Mouse (Mus musculus) layer of hippocampus, adult 2 months (tissue): ENCODE data around the gene Ciita. TPM values are rescaled to one million over a fixed set of nuclear protein-coding genes. Genes with fewer than 3 reads are reported as not detected.
A peak's percentile ranks its signal among the peaks of the same experiment; 100 is the strongest.

Source experiments
- DNase-seq, 2 experiments: peaks; one replicate each; pipeline ENCODE4 v3.0.0; 2022; ENCODE audit warnings: low spot score in 2 of 2
- H3K27ac ChIP-seq: fragments of 200-600 bp; 2 replicates; pipeline ENCODE4 v1.8.1; 2022
- H3K4me3 ChIP-seq: fragments of 200-600 bp; 2 replicates; pipeline ENCODE4 v1.8.1; 2022; ENCODE audit warnings: mild to moderate bottlenecking
- CTCF ChIP-seq: fragments of 200-600 bp; conservative IDR thresholded peaks from 2 replicates; pipeline ENCODE4 v1.8.1; 2022; ENCODE audit warnings: antibody characterized with exemption, mild to moderate bottlenecking, moderate library complexity
- total RNA-seq, 2 experiments: library from RNA; stranded (reverse); gene quantifications; 2 replicates each; pipeline ENCODE4 v1.2.3; 2021

The Ciita gene
- total RNA-seq, 2 experiments from 2014 or later, result 0.27 TPM; not detected in 1

DNA sequence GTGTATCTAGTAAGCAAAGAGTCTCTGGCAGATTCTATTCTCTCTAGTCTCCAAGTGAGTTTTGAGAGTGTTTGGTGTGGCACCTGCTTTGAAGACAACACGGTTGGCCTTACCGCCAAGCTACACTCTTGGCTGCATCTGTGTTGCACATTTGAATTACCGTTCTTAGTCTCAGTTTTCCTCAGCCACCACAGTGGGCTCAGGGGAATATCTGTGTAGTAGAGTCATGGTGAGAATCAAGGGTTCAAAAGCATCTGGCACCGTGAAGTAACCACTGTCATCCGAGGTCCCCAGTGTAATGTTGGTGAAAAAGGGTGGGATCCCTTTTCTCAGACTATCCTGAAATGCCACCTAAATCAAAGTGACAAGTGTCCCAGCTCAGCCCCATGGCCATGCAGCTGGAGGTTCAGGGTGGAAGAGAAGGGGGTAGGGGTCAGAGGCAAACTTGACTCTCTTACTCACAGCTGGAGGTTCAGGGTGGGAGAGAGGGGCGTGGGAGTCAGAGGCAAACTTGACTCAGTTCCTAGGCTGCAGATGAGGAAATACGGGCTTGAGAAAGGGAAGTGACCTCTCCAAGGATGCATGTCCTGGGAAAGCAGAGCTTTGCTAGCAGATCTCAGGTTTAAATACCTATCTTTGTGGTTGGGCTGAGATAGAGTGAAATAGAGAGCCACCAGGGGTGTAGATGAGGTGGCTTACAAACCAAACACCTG is 9.1 kb downstream of the Ciita start:
- DNase-seq, result no peak
- TF ChIP-seq CTCF, result no peak
- Histone ChIP-seq H3K27ac (no peak overlapping the region), H3K4me3 (no peak overlapping the region)

DNA sequence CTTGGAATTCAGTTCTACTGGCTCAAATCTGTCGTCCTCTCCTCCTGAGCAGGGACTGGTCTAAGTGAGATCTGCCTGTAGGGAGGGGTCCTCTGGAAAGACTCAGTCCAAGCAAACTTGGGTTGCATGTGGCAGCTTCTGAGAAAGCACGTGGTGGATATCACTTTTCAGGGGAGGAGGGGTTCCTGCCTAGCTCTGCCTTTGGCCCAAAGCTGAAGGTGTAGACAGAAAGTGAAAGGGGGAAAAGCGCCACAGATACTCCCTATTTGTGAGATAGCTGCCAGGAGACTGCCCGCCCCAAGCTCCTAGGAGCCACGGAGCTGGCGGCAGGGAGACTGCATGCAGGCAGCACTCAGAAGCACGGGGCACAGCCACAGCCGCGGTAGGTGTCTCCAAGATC is 9.6 kb downstream of the Ciita start:
- DNase-seq, result no peak
- H3K27ac ChIP-seq, result no peak overlapping the region
- no peak for TF ChIP-seq CTCF
- H3K4me3 ChIP-seq, result peak overlapping the region; percentile 17; the same call in 1 of the 2 replicates

DNA sequence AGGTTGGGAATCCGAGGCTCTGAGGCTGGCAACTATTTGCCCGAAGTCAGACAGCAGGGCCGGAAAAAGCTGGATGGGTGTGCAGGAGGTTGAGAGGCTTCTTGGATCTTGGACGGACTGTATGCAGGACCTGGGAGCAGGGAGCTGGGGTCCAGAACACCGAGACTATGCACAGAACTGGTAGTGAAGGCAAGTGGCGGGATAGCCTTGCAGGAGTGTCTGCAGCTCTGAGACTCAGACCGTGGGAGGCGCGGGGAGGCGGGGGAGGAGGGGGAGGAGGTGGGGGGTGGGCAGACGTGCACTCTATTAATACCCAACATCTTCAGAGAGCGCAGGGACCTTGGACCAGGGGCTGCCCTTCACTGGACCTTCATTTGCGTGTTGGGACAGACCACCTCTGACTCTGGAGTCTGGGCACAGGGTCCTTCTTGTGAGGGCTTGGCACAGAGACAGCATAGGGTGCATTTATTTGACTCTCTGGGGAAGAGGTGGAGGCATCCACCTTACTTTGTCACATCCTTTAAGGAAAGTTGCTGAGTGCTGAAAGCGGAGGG is 10.1 kb downstream of the Ciita start:
- H3K27ac ChIP-seq, result no peak overlapping the region
- H3K4me3 ChIP-seq, result peak overlapping the region; percentile 17; the same call in 1 of the 2 replicates
- DNase-seq, result no peak
- TF ChIP-seq CTCF, result no peak

DNA sequence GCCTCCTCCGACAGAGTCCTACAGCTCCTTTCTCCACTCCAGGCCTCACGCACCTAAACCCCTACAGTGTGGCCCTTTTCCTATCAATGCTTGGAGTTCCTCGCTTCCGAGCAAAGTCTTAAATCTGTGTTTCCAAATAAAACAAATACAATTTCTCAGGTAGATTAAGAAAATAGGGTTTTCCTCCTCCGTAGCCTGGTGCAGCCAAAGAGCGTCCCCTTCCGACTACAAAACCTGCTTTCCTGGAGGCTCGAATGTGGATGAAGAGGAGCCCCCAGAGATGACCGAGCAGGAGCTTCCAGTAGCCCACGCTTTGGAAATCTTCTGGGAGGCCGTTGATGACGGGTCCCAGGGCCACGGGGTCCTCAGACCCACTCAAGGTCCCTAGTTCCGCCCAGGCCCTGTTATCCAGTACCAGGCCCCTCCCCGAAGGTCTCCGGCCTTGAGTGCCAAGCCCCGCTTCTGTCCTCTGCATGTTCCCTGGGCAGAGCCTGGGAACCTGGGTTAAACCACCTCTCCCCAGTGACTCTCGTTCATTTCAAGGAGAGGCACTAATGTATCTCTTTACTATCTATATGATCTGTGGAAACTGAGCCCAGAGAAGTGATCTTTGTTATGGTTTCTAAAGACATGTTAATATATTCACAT is 10.8 kb downstream of the Ciita start:
- no peak for DNase-seq
- Histone ChIP-seq H3K4me3 (no peak overlapping the region), H3K27ac (no peak overlapping the region)
- no peak for TF ChIP-seq CTCF

GRCm38 (mm10) chr16:10491716-10492115 is 11.9 kb downstream of the Ciita start:
- Histone ChIP-seq H3K27ac (no peak overlapping the region), H3K4me3 (no peak overlapping the region)
- DNase-seq, result no peak
- TF ChIP-seq CTCF, result no peak

DNA sequence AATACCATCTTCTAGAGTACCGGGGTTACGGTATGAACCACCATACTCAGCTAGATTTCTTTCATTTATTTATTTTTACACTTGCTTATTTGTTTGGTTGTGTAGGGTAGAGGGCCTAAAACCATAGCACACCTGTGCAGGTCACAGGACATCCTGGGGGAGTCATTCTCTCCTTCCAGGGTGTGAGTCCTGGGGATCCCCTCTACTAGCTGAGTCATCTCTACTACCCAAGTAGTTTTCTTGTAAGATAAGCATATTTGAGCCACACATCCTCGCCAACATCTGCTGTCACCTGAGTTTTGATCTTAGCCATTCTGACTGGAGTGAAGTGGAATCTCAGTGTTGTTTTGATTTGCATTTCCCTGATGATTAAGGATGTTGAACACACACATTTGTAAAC is 12.7 kb downstream of the Ciita start:
- H3K4me3 ChIP-seq, result no peak overlapping the region
- H3K27ac ChIP-seq, result no peak overlapping the region
- no peak for DNase-seq
- no peak for TF ChIP-seq CTCF

DNA sequence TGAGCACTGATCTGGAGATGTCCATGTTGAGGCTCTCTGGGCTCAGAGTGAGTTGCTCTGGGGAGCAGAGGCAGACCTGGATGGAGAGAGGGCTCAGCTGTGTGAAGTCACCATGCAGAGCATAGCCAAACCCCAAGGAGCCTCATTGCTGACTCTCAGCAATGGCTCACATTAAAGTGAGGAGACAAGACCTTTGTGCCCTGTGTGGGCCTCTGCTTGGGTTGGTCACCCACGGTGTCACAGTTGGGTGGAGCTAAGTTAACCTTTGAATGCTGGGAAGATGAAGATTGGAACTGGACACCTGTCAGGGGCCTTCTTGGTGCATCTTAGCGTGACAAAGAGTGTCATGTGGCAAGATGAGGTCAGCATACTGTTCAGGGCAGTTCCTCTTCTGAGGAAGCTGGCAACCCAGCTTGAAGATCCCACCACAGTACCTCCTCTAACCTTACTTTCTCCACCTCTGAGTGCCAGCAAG is 16.0 kb downstream of the Ciita start:
- DNase-seq, result no peak
- no peak for TF ChIP-seq CTCF
- H3K27ac ChIP-seq, result no peak overlapping the region
- H3K4me3 ChIP-seq, result no peak overlapping the region

- no peak for DNase-seq
- TF ChIP-seq CTCF, result no peak
- Histone ChIP-seq H3K4me3 (no peak overlapping the region), H3K27ac (no peak overlapping the region)
Observed at GRCm38 (mm10) chr16:10498096-10498602, 18.3 kb downstream of the Ciita start.

GRCm38 (mm10) chr16:10499122-10499521 is 19.3 kb downstream of the Ciita start:
- no peak overlapping the region for H3K27ac ChIP-seq
- TF ChIP-seq CTCF, result no peak
- H3K4me3 ChIP-seq, result no peak overlapping the region
- DNase-seq, result no peak

GRCm38 (mm10) chr16:10501865-10502264 is 22.0 kb downstream of the Ciita start:
- TF ChIP-seq CTCF, result no peak
- Histone ChIP-seq H3K4me3 (no peak overlapping the region), H3K27ac (no peak overlapping the region)
- DNase-seq, result no peak

- TF ChIP-seq CTCF, result no peak
- no peak overlapping the region for H3K4me3 ChIP-seq
- H3K27ac ChIP-seq, result no peak overlapping the region
- no peak for DNase-seq
Observed at GRCm38 (mm10) chr16:10503058-10503457, 23.2 kb downstream of the Ciita start.

DNA sequence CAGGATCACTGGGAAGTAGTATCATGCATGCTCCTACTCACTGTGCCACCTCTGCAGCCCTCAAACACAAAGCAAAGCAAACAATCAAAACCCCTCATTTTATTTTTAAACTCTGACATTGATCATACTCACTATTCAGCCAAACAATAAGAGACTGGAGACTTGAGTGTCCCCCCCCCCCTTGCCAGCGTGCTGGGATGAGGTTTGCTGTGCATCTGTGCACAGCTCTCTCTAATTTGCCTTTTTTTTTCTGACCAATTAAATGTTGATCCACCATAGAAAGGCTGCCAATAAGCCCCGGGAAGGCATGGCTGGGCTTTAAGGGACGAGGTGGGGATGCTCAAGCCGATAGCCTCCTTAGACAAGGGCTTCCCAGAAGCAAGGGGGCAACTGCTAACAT is 27.6 kb downstream of the Ciita start:
- TF ChIP-seq CTCF, result no peak
- Histone ChIP-seq H3K4me3 (no peak overlapping the region), H3K27ac (no peak overlapping the region)
- no peak for DNase-seq

DNA sequence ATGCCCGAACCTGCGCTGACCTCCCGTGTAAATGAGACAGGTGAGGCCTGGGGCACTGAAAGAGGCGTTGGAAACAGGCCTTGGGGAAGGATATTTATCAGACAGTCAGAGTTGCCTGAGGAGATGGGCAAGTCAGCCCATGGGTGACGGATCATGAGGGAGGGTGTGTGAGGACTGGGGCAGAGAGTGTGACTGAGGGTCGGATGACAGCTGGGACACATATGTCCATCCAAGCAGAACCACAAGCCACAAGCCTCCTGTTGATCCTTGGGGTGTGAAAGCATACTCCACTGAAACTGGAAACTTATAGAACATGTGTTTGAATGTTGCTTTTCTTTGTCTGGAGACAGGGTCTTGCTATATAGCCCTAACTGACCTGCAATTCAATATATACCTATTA is 28.8 kb downstream of the Ciita start:
- no peak for TF ChIP-seq CTCF
- no peak overlapping the region for H3K4me3 ChIP-seq
- no peak overlapping the region for H3K27ac ChIP-seq
- DNase-seq, result no peak
